Mouse (Mus musculus): Measurements from ENCODE around the gene Fkbp5. TPM values are rescaled to one million over a fixed set of nuclear protein-coding genes. Genes with fewer than 3 reads are reported as not detected.

Gene Fkbp5
- polyA plus RNA-seq, 1 experiment from 2014 or later, result 32.6 TPM

GRCm38 (mm10) chr17:28533327-28533726 is 16.0 kb upstream of the Fkbp5 start:
- 87% methylated on average over 13 of the region's 13 CpGs for WGBS
- H3K27me3 ChIP-seq, result peaks cover 13% of the 10 kb centered on the region

DNA sequence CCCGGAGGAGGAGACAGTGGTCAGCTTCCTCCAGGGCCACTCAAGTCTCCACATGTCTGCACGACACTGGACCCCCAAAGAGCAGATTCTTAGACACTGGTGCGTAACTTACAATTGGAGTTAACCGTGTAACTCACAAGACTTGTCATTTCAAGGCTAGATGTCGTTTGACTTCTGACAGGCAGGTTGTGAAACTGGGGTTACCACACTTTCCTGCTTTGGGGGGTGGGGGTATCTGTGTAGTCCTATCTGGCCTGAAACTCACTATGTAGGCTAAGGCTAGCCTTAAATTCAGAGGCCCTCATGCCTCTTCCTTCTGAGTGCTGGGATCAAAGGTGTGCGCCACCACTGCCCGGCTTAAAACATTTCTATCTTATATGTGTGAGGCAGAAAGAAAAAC is 15.2 kb upstream of the Fkbp5 start:
- Histone ChIP-seq H3K9ac (no peak overlapping the region), H3K9me3 (replicated peaks) (no peaks in the 10 kb centered on the region), H3K4me3 (no peak overlapping the region), H3K36me3 (no peaks in the 10 kb centered on the region), H3K27ac (no peak overlapping the region), H3K4me2 (replicated peaks) (no peak overlapping the region), H3K27me3 (peaks cover 11% of the 10 kb centered on the region), H3K4me1 (no peaks in the 10 kb centered on the region; the same call in 1 of the 2 replicates)
- WGBS, result 90% methylated on average over 7 of the region's 7 CpGs
- no peak for ATAC-seq (ENCODE audit: low FRiP score)

More at GRCm38 (mm10) chr17:28533327-28533726, 16.0 kb upstream of the Fkbp5 start:
- Histone ChIP-seq H3K9ac (no peak overlapping the region), H3K9me3 (replicated peaks) (peaks cover 7% of the 10 kb centered on the region; the same call in 1 of the 2 replicates), H3K36me3 (no peaks in the 10 kb centered on the region), H3K4me2 (replicated peaks) (no peak overlapping the region), H3K27ac (no peak overlapping the region), H3K4me1 (no peaks in the 10 kb centered on the region; the same call in 1 of the 2 replicates), H3K4me3 (no peak overlapping the region)
- no peak for ATAC-seq (ENCODE audit: low FRiP score)

GRCm38 (mm10) chr17:28531946-28532345 is 14.6 kb upstream of the Fkbp5 start:
- Histone ChIP-seq H3K27me3 (peaks cover 9% of the 10 kb centered on the region), H3K9me3 (replicated peaks) (no peaks in the 10 kb centered on the region), H3K36me3 (no peaks in the 10 kb centered on the region), H3K4me3 (no peak overlapping the region), H3K4me2 (replicated peaks) (peak overlapping the region; percentile 32), H3K27ac (no peak overlapping the region), H3K4me1 (no peaks in the 10 kb centered on the region; the same call in 1 of the 2 replicates), H3K9ac (no peak overlapping the region)
- 12% methylated on average over 18 of the region's 18 CpGs for WGBS
- ATAC-seq (ENCODE audit: low FRiP score), result no peak

GRCm38 (mm10) chr17:28530506-28530905 is 13.2 kb upstream of the Fkbp5 start, which contains the start of gene Armc12:
Armc12 (plus strand) TSS chr17:28530806.
- WGBS, result 91% methylated on average over 6 of the region's 6 CpGs

DNA sequence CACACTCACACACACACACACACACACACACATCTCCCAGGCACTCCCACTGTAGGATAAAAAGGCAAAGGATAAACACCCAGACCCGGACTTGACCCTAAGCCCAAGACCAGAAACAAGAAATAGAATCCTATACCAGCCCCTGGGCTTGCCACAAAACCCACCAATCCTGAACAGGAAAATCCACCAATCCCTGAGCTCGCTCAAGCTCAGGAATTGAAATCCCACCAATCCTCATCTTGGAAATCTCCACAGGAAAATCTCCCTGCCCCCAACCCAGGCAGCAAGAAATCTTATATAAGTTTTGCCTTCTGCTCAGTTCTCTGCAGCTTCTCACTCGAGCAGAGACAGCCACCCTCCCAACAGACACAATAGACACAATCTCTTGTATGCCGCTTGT is 11.8 kb upstream of the Fkbp5 start:
- Histone ChIP-seq H3K9me3 (replicated peaks) (no peaks in the 10 kb centered on the region), H3K9ac (no peak overlapping the region), H3K27ac (no peak overlapping the region), H3K36me3 (no peaks in the 10 kb centered on the region), H3K27me3 (peaks cover 16% of the 10 kb centered on the region), H3K4me2 (replicated peaks) (no peak overlapping the region), H3K4me3 (no peak overlapping the region), H3K4me1 (no peaks in the 10 kb centered on the region; the same call in 1 of the 2 replicates)
- WGBS, result 68% methylated on average over 4 of the region's 4 CpGs
- ATAC-seq (ENCODE audit: low FRiP score), result no peak

More at GRCm38 (mm10) chr17:28530506-28530905, 13.2 kb upstream of the Fkbp5 start, which contains the start of gene Armc12:
- no peaks in the 10 kb centered on the region; the same call in 1 of the 2 replicates for H3K4me1 ChIP-seq
- no peak within 1 kb of the TSS for H3K9ac ChIP-seq
- H3K27me3 ChIP-seq, result peaks cover 9% of the 10 kb centered on the region
- no peak within 1 kb of the TSS for H3K4me3 ChIP-seq
- H3K27ac ChIP-seq, result no peak within 1 kb of the TSS
- H3K4me2 ChIP-seq (replicated peaks), result peak within 1 kb of the TSS; percentile 32
- no peaks in the 10 kb centered on the region for H3K9me3 ChIP-seq (replicated peaks)
- no peaks in the 10 kb centered on the region for H3K36me3 ChIP-seq
- ATAC-seq (ENCODE audit: low FRiP score), result no peak

- Histone ChIP-seq H3K27me3 (peaks cover 23% of the 10 kb centered on the region), H3K4me1 (peaks cover 5% of the 10 kb centered on the region), H3K27ac (no peak overlapping the region), H3K9me3 (replicated peaks) (no peaks in the 10 kb centered on the region), H3K9ac (no peak overlapping the region), H3K36me3 (no peaks in the 10 kb centered on the region), H3K4me2 (replicated peaks) (no peak overlapping the region; the same call in 1 of the 2 replicates), H3K4me3 (no peak overlapping the region)
- WGBS, result 3% methylated on average over 6 of the region's 6 CpGs
- no peak for ATAC-seq (ENCODE audit: low FRiP score)
These were observed 10.7 kb upstream of the Fkbp5 start for GRCm38 (mm10) chr17:28528043-28528351.

DNA sequence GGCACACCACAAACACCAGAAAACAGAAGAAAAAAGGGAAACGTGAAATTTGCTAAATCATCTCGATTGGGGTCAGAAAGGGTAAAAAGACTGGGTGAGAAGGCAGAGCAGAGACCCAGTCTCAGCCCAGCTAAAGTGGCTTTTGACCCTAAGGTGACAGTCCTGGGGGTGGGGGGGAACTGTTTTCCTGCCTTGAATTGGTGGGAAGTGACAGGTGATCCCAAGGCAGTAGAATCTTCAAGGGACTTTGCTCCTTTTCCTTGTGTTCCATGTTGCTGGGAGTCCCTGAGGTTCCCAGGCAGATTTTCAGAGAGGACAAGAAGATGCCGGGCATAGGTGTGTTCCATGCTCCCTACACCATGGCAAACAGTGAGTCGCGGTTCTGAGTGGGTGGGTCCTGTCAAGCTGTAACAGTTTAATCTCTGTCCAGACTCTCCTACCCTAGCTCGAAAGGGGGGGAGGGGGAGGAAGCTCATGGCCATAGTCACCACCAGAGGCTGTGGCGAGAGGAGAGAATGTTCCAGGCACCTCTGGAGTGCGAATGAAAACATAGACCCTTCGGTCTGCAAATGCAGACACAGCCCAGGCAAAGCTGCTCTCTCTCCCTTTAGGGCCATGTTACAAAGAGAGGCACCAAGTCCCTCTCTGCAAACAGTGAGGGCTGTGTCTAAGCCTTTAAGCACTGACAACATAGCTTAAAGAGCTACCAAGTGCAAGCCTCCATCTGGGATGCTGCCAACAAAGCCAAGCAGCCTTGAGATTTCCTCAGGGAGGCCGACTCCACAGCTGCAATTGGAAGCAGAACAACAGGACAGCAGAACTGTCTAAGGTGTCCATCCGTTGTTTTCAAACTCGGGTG is 10.1 kb upstream of the Fkbp5 start:
- Histone ChIP-seq H3K36me3 (no peaks in the 10 kb centered on the region), H3K4me1 (peaks cover 7% of the 10 kb centered on the region), H3K27me3 (peaks cover 23% of the 10 kb centered on the region), H3K27ac (no peak overlapping the region), H3K9me3 (replicated peaks) (no peaks in the 10 kb centered on the region), H3K4me3 (no peak overlapping the region), H3K9ac (no peak overlapping the region), H3K4me2 (replicated peaks) (no peak overlapping the region; the same call in 1 of the 2 replicates)
- 47% methylated on average over 12 of the region's 12 CpGs for WGBS
- no peak for ATAC-seq (ENCODE audit: low FRiP score)

GRCm38 (mm10) chr17:28524831-28525430 is 7.6 kb upstream of the Fkbp5 start:
- Histone ChIP-seq H3K4me1 (peaks cover 11% of the 10 kb centered on the region), H3K9ac (no peak overlapping the region), H3K9me3 (replicated peaks) (no peaks in the 10 kb centered on the region), H3K36me3 (no peaks in the 10 kb centered on the region), H3K4me3 (no peak overlapping the region), H3K4me2 (replicated peaks) (no peak overlapping the region), H3K27me3 (peaks cover 28% of the 10 kb centered on the region), H3K27ac (no peak overlapping the region)
- WGBS, result 79% methylated on average over 4 of the region's 4 CpGs
- no peak for ATAC-seq (ENCODE audit: low FRiP score)

DNA sequence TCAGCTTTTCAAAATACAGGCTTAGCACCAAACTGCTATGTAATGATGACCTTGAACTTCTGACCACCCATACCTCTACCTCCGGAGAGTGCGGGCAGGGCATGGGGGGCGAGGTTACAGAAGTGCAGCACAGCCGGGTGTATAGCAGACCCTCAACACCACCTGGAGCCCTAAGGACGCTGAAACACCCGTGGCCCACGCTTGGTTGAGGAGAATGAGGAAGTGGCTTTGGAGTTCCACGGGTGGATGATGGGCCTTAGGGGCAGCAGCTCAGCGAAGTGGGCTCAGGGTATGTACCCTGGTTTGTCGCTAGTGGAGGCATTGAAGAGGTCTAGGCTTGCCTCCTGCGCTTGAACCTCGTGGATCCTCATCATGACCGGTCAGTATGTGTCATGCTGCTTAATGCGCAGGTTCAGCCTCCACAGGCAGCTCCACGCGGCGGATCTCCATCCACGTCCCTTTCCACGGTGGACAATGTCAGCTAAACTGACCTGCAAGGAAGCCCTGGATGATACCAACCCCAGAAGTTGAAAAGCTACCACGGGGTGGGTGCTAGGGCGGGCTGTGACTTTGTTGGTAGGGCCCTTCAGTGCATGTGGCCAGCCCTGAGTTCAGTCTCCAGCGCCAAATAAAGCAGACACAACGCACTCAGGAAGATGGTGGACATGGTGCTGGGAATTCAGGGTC is 6.8 kb upstream of the Fkbp5 start:
- no peak overlapping the region for H3K9ac ChIP-seq
- H3K4me2 ChIP-seq (replicated peaks), result no peak overlapping the region; the same call in 1 of the 2 replicates
- ATAC-seq (ENCODE audit: low FRiP score), result no peak
- H3K9me3 ChIP-seq (replicated peaks), result no peaks in the 10 kb centered on the region
- H3K4me1 ChIP-seq, result peaks cover 11% of the 10 kb centered on the region
- H3K27ac ChIP-seq, result no peak overlapping the region
- no peak overlapping the region for H3K4me3 ChIP-seq
- H3K27me3 ChIP-seq, result peaks cover 32% of the 10 kb centered on the region
- H3K36me3 ChIP-seq, result no peaks in the 10 kb centered on the region
- WGBS, result 83% methylated on average over 23 of the region's 23 CpGs

- H3K4me1 ChIP-seq, result peaks cover 17% of the 10 kb centered on the region
- no peaks in the 10 kb centered on the region for H3K36me3 ChIP-seq
- H3K27me3 ChIP-seq, result peaks cover 39% of the 10 kb centered on the region
- peak overlapping the region; percentile 59 for H3K4me3 ChIP-seq
- no peaks in the 10 kb centered on the region for H3K9me3 ChIP-seq (replicated peaks)
- 7% methylated on average over 28 of the region's 28 CpGs for WGBS
- H3K4me2 ChIP-seq (replicated peaks), result peak overlapping the region; percentile 81
- peak overlapping the region; percentile 89; the same call in 1 of the 2 replicates for H3K27ac ChIP-seq
- ATAC-seq (ENCODE audit: low FRiP score), result peak; percentile 46; the same call in 1 of the 2 replicates
- peak overlapping the region; percentile 78 for H3K9ac ChIP-seq
These were observed 6.2 kb upstream of the Fkbp5 start for GRCm38 (mm10) chr17:28523355-28524008.

- WGBS, result under 1% methylated on average over 43 of the region's 66 CpGs
- Histone ChIP-seq H3K4me2 (replicated peaks) (peak overlapping the region; percentile 81), H3K27ac (peak overlapping the region; percentile 89), H3K9me3 (replicated peaks) (no peaks in the 10 kb centered on the region), H3K4me3 (peak overlapping the region; percentile 59), H3K9ac (peak overlapping the region; percentile 78), H3K27me3 (peaks cover 45% of the 10 kb centered on the region), H3K36me3 (no peaks in the 10 kb centered on the region), H3K4me1 (peaks cover 24% of the 10 kb centered on the region)
- peak; percentile 82 for ATAC-seq (ENCODE audit: low FRiP score)
These were observed 5.5 kb upstream of the Fkbp5 start for GRCm38 (mm10) chr17:28522623-28523354.
